Mouse (Mus musculus) brain, embryonic 14.5 days (tissue): ENCODE measurements at regions not wholly inside any gene's neighbourhood (a gene's known extent, or its start where the extent isn't known, plus 50 kb on each side); places are given as distances from the start of the nearest gene placed in this dataset.

Experiments
- CTCF ChIP-seq: fragments of 200-500 bp; IDR thresholded peaks from 2 replicates; pipeline ENCODE4 v1.5.1; 2012; ENCODE audit warnings: inconsistent platforms, mild to moderate bottlenecking, moderate library complexity, borderline replicate concordance; ENCODE audit not compliant: insufficient read depth, insufficient read length; ENCODE audit errors: extremely low read depth
- POLR2A ChIP-seq: fragments of 200-500 bp; IDR thresholded peaks from 2 replicates; pipeline ENCODE4 v1.6.1; 2012; ENCODE audit warnings: mild to moderate bottlenecking, inconsistent platforms, borderline replicate concordance; ENCODE audit not compliant: poor library complexity, insufficient read depth, insufficient read length, severe bottlenecking; ENCODE audit errors: extremely low read depth

DNA sequence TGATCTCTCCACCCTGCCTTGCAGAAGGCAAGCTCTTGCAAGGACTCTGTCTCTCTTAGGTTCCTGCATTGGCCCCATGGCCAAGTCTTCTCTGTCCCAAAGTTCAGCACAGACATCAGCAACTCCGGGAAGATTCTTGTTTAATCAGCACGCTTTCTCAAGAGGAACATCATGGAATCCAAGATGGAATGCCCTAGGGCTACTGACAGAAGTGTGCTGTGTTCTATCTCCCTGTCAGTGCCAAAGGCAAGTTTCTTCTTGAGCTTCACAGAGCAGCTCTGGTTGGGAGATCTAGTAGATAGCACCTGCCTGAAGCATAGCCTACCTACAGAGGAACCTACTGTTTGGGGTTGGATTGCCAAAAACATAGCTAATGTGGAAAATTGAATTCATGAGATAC is 189.9 kb downstream of the Gm19410 start:
- TF ChIP-seq POLR2A: no peak
- TF ChIP-seq CTCF: no peak
